In the genomic region with DNA sequence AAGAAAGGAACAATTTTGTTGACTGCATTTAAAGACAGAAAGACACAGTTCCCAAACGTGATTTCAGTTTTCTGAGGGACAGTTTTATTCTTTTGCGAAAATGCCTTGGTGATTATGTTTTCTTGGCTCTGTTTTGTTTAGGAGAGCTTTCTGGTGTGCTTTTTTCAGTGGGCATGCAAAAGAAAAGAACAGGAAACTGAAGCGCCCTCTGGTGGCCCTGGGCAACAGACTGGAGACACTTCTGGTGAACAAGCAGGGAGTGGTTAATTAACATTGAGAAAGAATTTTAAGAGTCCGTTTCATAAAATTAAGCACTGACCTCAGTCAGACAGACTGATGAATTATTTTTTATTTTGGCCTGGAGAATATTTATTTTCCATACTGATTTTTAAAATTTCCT, we compare ENCODE assay signal across 8 mouse cellular contexts. TPM values are rescaled to one million over a fixed set of nuclear protein-coding genes. Genes with fewer than 3 reads are reported as not detected.
A peak's percentile ranks its signal among the peaks of the same experiment; 100 is the strongest.
DNase-seq lines count a peak whose midpoint lies in the region; ATAC-seq and TF ChIP-seq lines count a peak whose summit lies in the region.
"Had no signal": no experiment of that assay in that cellular context is flagged by ENCODE, and none has a peak within 500 bp of the region (broad histone marks: within the 10 kb centered on the region; RNA-seq: fewer than 3 reads in every experiment).

No protein-coding gene starts in this region.

- TF ChIP-seq CTCF in cortical plate, adult 2 months (IDR thresholded peaks at IDR 0.05; ENCODE audit: extremely low read depth, insufficient read depth, low read length): peak; percentile 47
- TF ChIP-seq CTCF in liver, postnatal 0 days (IDR thresholded peaks at IDR 0.05; ENCODE audit: low read depth): peak; percentile 71

- WGBS in midbrain, embryonic 11.5 days: 40% methylated on average over 4 of the region's 4 CpGs
- WGBS in midbrain, embryonic 15.5 days: 43% methylated on average over 4 of the region's 4 CpGs
- WGBS in liver, postnatal 0 days (ENCODE audit: insufficient replicate concordance): 26% methylated on average over 4 of the region's 4 CpGs

- TF ChIP-seq EP300 in liver, postnatal 0 days (IDR thresholded peaks at IDR 0.05; ENCODE audit: low read depth): no peak

- TF ChIP-seq POLR2A in cortical plate, adult 2 months (IDR thresholded peaks at IDR 0.05; ENCODE audit: extremely low read depth, insufficient read depth, low read length): no peak

- peak; percentile 85 for DNase-seq in midbrain, embryonic 11.5 days (ENCODE audit: low spot score, missing footprints)
- peak; percentile 8 to 59 for DNase-seq in kidney, adult 8-10 months
- DNase-seq in liver, postnatal 0 days: peak; percentile 77
- peak; percentile 31 for DNase-seq in right cerebral cortex, postnatal 25 days

- no peak for ATAC-seq in midbrain, embryonic 11.5 days (ENCODE audit: low FRiP score)
- no peak for ATAC-seq in midbrain, embryonic 15.5 days (replicated peaks)
- peak; percentile 69 for ATAC-seq in activated CD4-positive, CD25-positive, alpha-beta regulatory T cell, adult 4 months
- ATAC-seq in liver, postnatal 0 days: no peak

- no peak overlapping the region for H3K9ac ChIP-seq in midbrain, embryonic 11.5 days (ENCODE audit: low read length)
- no peak overlapping the region for H3K9ac ChIP-seq in midbrain, embryonic 15.5 days
- no peak overlapping the region for H3K9ac ChIP-seq in liver, postnatal 0 days (replicated peaks)
- H3K9ac ChIP-seq: heart, embryonic 15.5 days had no signal

- H3K27me3 ChIP-seq in midbrain, embryonic 11.5 days (ENCODE audit: control insufficient read depth, insufficient read depth, low read length): no peaks in the 10 kb centered on the region
- no peaks in the 10 kb centered on the region for H3K27me3 ChIP-seq in midbrain, embryonic 15.5 days (replicated peaks)
- H3K27me3 ChIP-seq in liver, postnatal 0 days (ENCODE audit: insufficient read depth, low read length): no peaks in the 10 kb centered on the region
- H3K27me3 ChIP-seq: heart, embryonic 15.5 days had no signal

- no peaks in the 10 kb centered on the region for H3K9me3 ChIP-seq in midbrain, embryonic 11.5 days (ENCODE audit: control insufficient read depth, low read length)
- no peaks in the 10 kb centered on the region for H3K9me3 ChIP-seq in midbrain, embryonic 15.5 days
- H3K9me3 ChIP-seq in liver, postnatal 0 days (ENCODE audit: low read length): no peaks in the 10 kb centered on the region
- H3K9me3 ChIP-seq: heart, embryonic 15.5 days had no signal

- H3K4me1 ChIP-seq in midbrain, embryonic 11.5 days (ENCODE audit: control insufficient read depth, insufficient read depth, low read length): no peaks in the 10 kb centered on the region
- H3K4me1 ChIP-seq in midbrain, embryonic 15.5 days: no peaks in the 10 kb centered on the region
- no peaks in the 10 kb centered on the region for H3K4me1 ChIP-seq in cortical plate, adult 2 months (ENCODE audit: control insufficient read depth, insufficient read depth, low read length)
- H3K4me1 ChIP-seq in liver, postnatal 0 days (ENCODE audit: insufficient read depth): no peaks in the 10 kb centered on the region
- H3K4me1 ChIP-seq: heart, embryonic 15.5 days had no signal

- no peak overlapping the region for H3K4me3 ChIP-seq in midbrain, embryonic 11.5 days (ENCODE audit: low read depth, low read length)
- H3K4me3 ChIP-seq in midbrain, embryonic 15.5 days: no peak overlapping the region
- no peak overlapping the region for H3K4me3 ChIP-seq in cortical plate, adult 2 months (ENCODE audit: insufficient read depth, low read length)
- no peak overlapping the region for H3K4me3 ChIP-seq in liver, postnatal 0 days (ENCODE audit: low read depth, low read length)
- H3K4me3 ChIP-seq: heart, embryonic 15.5 days had no signal

- no peak overlapping the region for H3K4me2 ChIP-seq in midbrain, embryonic 11.5 days
- no peak overlapping the region for H3K4me2 ChIP-seq in midbrain, embryonic 15.5 days
- no peak overlapping the region for H3K4me2 ChIP-seq in liver, postnatal 0 days (ENCODE audit: low read depth, low read length)
- H3K4me2 ChIP-seq: heart, embryonic 15.5 days had no signal

- H3K27ac ChIP-seq in midbrain, embryonic 11.5 days (ENCODE audit: low read depth, low read length): no peak overlapping the region
- H3K27ac ChIP-seq in midbrain, embryonic 15.5 days: no peak overlapping the region
- no peak overlapping the region for H3K27ac ChIP-seq in cortical plate, adult 2 months (ENCODE audit: insufficient read depth, low read length)
- no peak overlapping the region for H3K27ac ChIP-seq in liver, postnatal 0 days (ENCODE audit: low read depth)
- H3K27ac ChIP-seq: heart, embryonic 15.5 days had no signal

- no peaks in the 10 kb centered on the region for H3K36me3 ChIP-seq in midbrain, embryonic 11.5 days (ENCODE audit: control insufficient read depth, insufficient read depth, low read length)
- H3K36me3 ChIP-seq in midbrain, embryonic 15.5 days (replicated peaks): no peaks in the 10 kb centered on the region
- H3K36me3 ChIP-seq in liver, postnatal 0 days (replicated peaks; ENCODE audit: insufficient read depth, low read length): no peaks in the 10 kb centered on the region
- H3K36me3 ChIP-seq: heart, embryonic 15.5 days had no signal

RNA-seq across cellular contexts. Expression of gene Neil3, which starts 25.1 kb away (rescaled TPM):
- polyA plus RNA-seq in midbrain, embryonic 11.5 days (2014; fragmentation: Nextera tagmentation; extraction: Ambion mirVana): 25.5 and 27.5 TPM in 2 replicates
- 4.7 and 5.7 TPM in 2 replicates for polyA plus RNA-seq in midbrain, embryonic 15.5 days (2015; fragmentation: Nextera tagmentation; extraction: Ambion mirVana)
- polyA plus RNA-seq in activated CD4-positive, CD25-positive, alpha-beta regulatory T cell, adult 4 months (2017; shearing (Covaris generic)): 10 to 100 TPM in 1 of 2 experiments, 1 to 10 TPM in 1; 9.4 to 12.4 TPM
- 0.25 and 0.27 TPM in 2 replicates for polyA plus RNA-seq in cortical plate, adult 2 months (2012; rRNA removed)
- 20.5 and 21.8 TPM in 2 replicates for polyA plus RNA-seq in liver, postnatal 0 days (2015; fragmentation: Nextera tagmentation; extraction: Ambion mirVana)

Comparison
In these comparisons a context has a peak if more than half of its experiments do, and no peak if none do; other contexts are left out.
1. DNase-seq: peak in every context shown above with its lines; median percentile 85 in midbrain, embryonic 11.5 days; 77 in liver, postnatal 0 days; 34 in kidney, adult 8-10 months; 31 in right cerebral cortex, postnatal 25 days.